Mouse (Mus musculus) midbrain, embryonic 11.5 days (tissue): ENCODE results near the gene Zfp683. TPM values are rescaled to one million over a fixed set of nuclear protein-coding genes. Genes with fewer than 3 reads are reported as not detected.
A peak's percentile ranks its signal among the peaks of the same experiment; 100 is the strongest.

Experiments used
- ATAC-seq: fragments of 200-750 bp; cut with Nextera tagmentation; 2 replicates; pipeline ENCODE4 v1.8.0; 2017; ENCODE audit warnings: moderate TSS enrichment, moderate library complexity; ENCODE audit not compliant: low FRiP score
- DNase-seq: peaks from one replicate; pipeline ENCODE4 v3.0.0; 2015; ENCODE audit warnings: low spot score; ENCODE audit errors: missing footprints
- H3K27ac ChIP-seq: fragments of 300-500 bp; sonication (generic); 2 replicates; pipeline ENCODE4 v1.5.1; 2014; ENCODE audit warnings: low read depth, low read length
- H3K27me3 ChIP-seq: fragments of 300-500 bp; sonication (generic); 2 replicates; pipeline ENCODE4 v1.6.1; 2014; ENCODE audit warnings: mild to moderate bottlenecking, low read length, moderate library complexity, mixed read lengths; ENCODE audit not compliant: control insufficient read depth, insufficient read depth
- H3K36me3 ChIP-seq: fragments of 300-500 bp; sonication (generic); 2 replicates; pipeline ENCODE4 v1.6.1; 2014; ENCODE audit warnings: mild to moderate bottlenecking, low read length, moderate library complexity, mixed read lengths; ENCODE audit not compliant: control insufficient read depth, insufficient read depth
- H3K4me1 ChIP-seq: fragments of 300-500 bp; sonication (generic); 2 replicates; pipeline ENCODE4 v1.6.1; 2014; ENCODE audit warnings: low read length; ENCODE audit not compliant: control insufficient read depth, insufficient read depth
- H3K4me2 ChIP-seq: fragments of 300-500 bp; sonication (generic); 2 replicates; pipeline ENCODE4 v1.6.1; 2014; ENCODE audit warnings: mild to moderate bottlenecking, moderate library complexity
- H3K4me3 ChIP-seq: fragments of 300-500 bp; sonication (generic); 2 replicates; pipeline ENCODE4 v1.5.1; 2014; ENCODE audit warnings: low read depth, low read length
- H3K9ac ChIP-seq: fragments of 300-500 bp; sonication (generic); 2 replicates; pipeline ENCODE4 v1.6.1; 2014; ENCODE audit warnings: low read length
- H3K9me3 ChIP-seq: fragments of 300-500 bp; sonication (generic); 2 replicates; pipeline ENCODE4 v1.6.1; 2016; ENCODE audit warnings: low read length; ENCODE audit not compliant: control insufficient read depth
- WGBS: fragments of 180-500 bp; shearing (Covaris S2); extraction: QIAGEN DNeasy Blood & Tissue Kit; methylation state at CpG from one replicate; pipeline ENCODE4 v1.1.7; 2014; 5-methylcytosine and 5-hydroxymethylcytosine counted together
- polyA plus RNA-seq: library from polyadenylated mRNA; unstranded; fragments of >200 nt; fragmentation: Nextera tagmentation; extraction: Ambion mirVana; gene quantifications from 2 replicates; pipeline ENCODE4 v1.2.1, GENCODE M21; 2014

Gene Zfp683
- not detected in 2 replicates for polyA plus RNA-seq

DNA sequence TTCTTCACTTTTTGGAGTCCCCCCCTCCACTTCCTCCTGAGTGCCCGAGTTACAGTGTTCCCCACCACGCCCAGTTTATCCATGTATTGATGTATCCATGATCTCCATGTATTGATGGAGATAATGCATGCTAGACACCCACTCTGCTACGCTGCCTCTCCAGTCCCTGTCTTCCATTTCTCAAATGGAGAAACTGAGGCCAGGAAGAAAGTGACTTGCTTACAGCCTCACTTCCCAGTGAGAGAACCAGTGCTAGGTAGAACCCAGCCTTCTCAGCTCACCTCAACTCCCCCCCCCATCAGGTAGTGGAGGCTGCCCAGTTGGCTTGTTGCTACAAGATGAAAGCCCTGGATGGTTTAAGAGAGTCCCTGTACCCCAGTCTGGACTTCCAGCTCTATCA is at the start of gene Zfp683:
Gene Zfp683, plus strand, starts transcription at position 301 of the 400 bp plus-strand sequence.
- no peak within 1 kb of the TSS for H3K9ac ChIP-seq
- no peak for DNase-seq
- no peaks in the 10 kb centered on the region for H3K27me3 ChIP-seq
- WGBS: 84% methylated on average over 3 of the region's 3 CpGs
- no peaks in the 10 kb centered on the region for H3K36me3 ChIP-seq
- H3K4me3 ChIP-seq: no peak within 1 kb of the TSS
- no peak for ATAC-seq
- no peaks in the 10 kb centered on the region for H3K4me1 ChIP-seq
- no peak within 1 kb of the TSS for H3K27ac ChIP-seq
- no peaks in the 10 kb centered on the region for H3K9me3 ChIP-seq
- no peak within 1 kb of the TSS for H3K4me2 ChIP-seq

DNA sequence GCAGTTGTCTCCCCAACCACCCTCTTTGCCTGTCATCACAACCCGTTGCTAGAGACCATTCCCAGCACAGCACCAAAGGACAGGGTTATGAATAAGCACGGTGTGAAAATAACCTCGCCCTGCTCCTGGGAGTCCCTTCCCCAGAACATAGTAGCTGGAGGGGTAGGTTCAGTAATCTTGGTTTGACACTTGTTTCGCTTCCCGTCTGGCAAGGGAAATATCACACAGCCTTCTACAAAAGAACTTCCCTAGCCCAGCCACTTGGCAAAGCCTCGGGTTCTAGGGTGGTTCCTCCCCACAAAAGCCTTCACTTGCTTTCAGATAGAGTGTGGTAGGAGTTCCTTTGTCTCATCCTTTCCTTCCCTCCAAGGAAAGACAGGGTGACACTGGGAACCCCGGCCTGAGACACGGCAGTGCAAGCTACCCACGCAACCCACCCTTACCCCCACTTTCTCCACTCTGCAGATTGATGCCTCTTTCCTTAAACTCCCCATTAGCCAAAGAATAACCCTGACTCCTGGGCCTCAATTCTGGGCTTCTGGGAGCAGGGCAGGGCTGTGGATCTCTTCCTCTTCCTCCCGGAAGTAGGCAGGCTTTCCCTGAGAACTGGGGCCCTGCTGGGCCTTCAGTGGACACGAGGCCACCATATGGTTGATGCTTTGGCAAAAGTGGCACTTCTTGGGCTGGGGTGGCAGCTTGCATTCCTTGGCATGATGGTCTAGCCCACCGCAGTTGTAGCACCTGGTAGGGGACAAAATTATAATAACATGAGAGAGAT is 47.9 kb upstream of the Zfp683 start:
- peaks cover 6% of the 10 kb centered on the region; the same call in 1 of the 2 replicates for H3K36me3 ChIP-seq
- whole genome bisulfite sequencing: 77% methylated on average over 12 of the region's 12 CpGs
- no peak for ATAC-seq
- H3K27me3 ChIP-seq: no peaks in the 10 kb centered on the region
- H3K9ac ChIP-seq: no peak overlapping the region
- H3K4me1 ChIP-seq: peaks cover 34% of the 10 kb centered on the region
- no peak overlapping the region for H3K4me2 ChIP-seq
- no peak overlapping the region for H3K4me3 ChIP-seq
- H3K9me3 ChIP-seq: no peaks in the 10 kb centered on the region
- no peak overlapping the region for H3K27ac ChIP-seq
- DNase-seq: no peak

DNA sequence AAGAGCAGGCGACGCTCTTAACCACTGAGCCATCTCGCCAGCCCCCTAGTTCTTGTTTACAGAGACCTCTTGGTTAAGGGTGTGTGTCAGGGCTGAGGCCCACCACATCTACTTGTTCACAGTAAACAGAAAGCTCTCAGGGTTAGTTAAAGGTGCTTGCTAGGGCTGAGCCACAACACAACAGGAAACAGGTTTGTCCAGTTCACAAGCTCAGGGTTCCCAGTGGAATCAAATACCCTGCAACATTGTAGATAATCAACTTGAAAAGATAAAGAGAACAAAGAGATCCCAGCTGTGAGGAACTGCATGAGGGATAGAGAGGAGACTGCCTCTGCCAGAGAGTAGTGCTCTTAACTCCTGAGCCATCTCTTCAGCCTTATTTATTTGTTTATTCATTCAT is 46.8 kb upstream of the Zfp683 start:
- Histone ChIP-seq H3K4me2 (no peak overlapping the region), H3K9ac (no peak overlapping the region), H3K4me1 (peaks cover 43% of the 10 kb centered on the region), H3K27ac (no peak overlapping the region), H3K36me3 (peaks cover 6% of the 10 kb centered on the region; the same call in 1 of the 2 replicates), H3K27me3 (no peaks in the 10 kb centered on the region), H3K9me3 (no peaks in the 10 kb centered on the region), H3K4me3 (no peak overlapping the region)
- ATAC-seq (no peak), DNase-seq (no peak)
- WGBS: 90% methylated on average over 3 of the region's 3 CpGs

DNA sequence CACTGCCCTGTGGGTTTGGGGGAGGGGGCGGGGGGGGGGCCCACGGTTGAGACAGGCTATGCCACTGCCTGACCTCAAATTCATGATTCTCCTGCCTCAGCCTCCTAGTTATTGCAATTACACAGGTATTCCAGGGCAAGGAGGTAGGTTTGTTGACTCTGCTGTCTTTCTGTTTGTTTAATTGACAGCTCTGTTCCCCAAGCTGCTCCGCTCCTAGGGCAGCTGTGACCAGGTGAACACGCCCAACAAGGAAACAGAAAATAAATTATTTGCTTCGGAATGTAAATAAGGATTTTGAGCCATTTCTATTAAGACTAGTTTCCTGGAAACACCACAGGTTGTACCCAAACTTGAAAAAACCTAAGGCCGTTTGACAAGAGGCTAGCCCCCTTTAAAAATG is 43.9 kb upstream of the Zfp683 start:
- no peak overlapping the region for H3K4me2 ChIP-seq
- DNase-seq (no peak), ATAC-seq (no peak)
- no peaks in the 10 kb centered on the region for H3K27me3 ChIP-seq
- H3K4me3 ChIP-seq: no peak overlapping the region
- H3K27ac ChIP-seq: no peak overlapping the region
- H3K9me3 ChIP-seq: no peaks in the 10 kb centered on the region
- H3K4me1 ChIP-seq: peaks cover 40% of the 10 kb centered on the region
- H3K9ac ChIP-seq: no peak overlapping the region
- peaks cover 6% of the 10 kb centered on the region; the same call in 1 of the 2 replicates for H3K36me3 ChIP-seq
- 68% methylated on average over 6 of the region's 6 CpGs for WGBS

DNA sequence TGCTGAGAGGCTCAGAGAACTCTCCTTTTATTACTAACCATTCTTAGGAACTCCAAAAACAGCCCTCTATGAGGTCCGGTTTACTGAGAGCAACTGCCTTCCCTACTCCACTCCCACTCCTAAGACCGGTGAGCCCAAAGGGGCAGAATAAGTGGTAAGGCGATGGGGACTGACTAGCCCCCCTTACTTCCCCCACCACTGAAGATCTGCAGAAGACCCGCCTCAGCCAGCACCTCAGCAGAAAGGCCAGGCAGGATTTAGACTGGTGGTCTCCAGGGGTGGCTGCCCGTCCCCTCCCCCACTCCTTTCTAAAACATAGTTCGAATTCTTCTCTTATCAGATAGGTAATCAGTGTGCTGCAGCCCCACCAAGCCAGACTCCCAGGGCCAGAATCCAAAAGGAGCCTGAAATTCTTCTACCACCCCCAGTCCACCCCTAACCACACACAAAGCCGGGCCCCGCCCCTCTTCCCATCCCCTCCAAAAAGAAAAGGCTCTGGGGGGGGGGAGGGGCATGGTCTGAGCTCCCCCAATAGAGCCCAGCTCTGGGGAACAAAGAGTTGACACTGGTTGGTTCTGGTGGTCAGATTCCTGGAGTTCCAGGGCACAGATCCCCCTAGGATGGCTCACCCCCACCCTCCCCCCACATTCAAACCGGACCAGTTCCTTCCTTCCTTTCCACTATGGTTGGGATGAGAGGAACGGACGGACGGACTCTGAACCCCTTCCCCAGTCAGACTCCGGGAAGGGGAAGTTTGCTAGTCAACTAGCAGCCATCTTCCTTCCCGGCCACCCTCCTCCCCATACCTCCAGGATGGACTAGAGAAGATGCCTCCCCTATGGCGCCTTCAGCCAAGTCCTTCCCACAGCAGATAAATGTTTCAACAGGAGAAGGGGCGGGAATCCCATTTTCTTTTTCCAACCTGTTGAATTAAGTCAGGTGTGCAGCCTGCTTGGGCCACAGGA is 41.9 kb upstream of the Zfp683 start:
- Histone ChIP-seq H3K9ac (peak overlapping the region; percentile 41), H3K27me3 (no peaks in the 10 kb centered on the region), H3K27ac (peak overlapping the region; percentile 30; the same call in 1 of the 2 replicates), H3K36me3 (no peaks in the 10 kb centered on the region), H3K9me3 (no peaks in the 10 kb centered on the region), H3K4me1 (peaks cover 47% of the 10 kb centered on the region), H3K4me2 (peak overlapping the region; percentile 38), H3K4me3 (0 out of 2 replicates have a peak overlapping the region, but pooled peaks have one; percentile 2)
- WGBS: 3% methylated on average over 15 of the region's 16 CpGs
- DNase-seq (peak; percentile 91), ATAC-seq (peak; percentile 72)

DNA sequence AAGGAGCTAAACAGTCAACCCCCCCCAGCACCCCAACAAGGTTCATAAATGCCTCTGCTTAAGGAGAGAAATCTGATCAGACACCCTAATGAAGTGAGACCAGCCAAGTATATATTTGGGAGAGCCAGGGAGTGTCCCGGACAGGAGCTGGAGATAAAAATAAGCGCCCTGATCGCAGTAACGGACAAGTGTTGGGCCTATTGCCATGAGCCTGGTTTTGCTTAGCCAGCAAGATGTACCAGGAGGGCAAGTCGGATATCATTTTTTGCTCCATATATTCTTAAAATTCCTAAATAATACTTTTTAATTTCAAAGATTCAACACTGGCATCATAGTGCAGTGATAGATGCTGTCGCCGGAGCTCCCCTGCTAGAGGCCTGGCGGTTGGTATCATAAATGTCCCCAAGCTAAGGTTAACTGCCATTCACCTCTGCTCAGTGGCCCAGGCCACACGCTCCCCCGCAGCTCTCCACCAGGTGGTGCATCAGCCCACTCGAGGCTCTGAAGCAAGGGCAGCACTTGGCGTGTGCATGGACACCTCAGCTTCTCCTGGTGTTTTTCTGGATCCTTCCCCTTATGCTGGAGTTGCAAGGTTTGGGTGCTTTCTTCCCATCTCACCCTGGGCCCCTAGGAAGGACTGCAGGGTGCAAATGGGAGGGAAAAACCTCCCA is 40.6 kb upstream of the Zfp683 start:
- Histone ChIP-seq H3K9ac (no peak overlapping the region; the same call in 1 of the 2 replicates), H3K36me3 (no peaks in the 10 kb centered on the region), H3K9me3 (no peaks in the 10 kb centered on the region), H3K4me1 (peaks cover 59% of the 10 kb centered on the region), H3K27me3 (no peaks in the 10 kb centered on the region), H3K4me3 (no peak overlapping the region), H3K27ac (no peak overlapping the region), H3K4me2 (no peak overlapping the region)
- peak; percentile 36; the same call in 1 of the 2 replicates for ATAC-seq
- WGBS: 40% methylated on average over 12 of the region's 12 CpGs
- peak; percentile 90 for DNase-seq

DNA sequence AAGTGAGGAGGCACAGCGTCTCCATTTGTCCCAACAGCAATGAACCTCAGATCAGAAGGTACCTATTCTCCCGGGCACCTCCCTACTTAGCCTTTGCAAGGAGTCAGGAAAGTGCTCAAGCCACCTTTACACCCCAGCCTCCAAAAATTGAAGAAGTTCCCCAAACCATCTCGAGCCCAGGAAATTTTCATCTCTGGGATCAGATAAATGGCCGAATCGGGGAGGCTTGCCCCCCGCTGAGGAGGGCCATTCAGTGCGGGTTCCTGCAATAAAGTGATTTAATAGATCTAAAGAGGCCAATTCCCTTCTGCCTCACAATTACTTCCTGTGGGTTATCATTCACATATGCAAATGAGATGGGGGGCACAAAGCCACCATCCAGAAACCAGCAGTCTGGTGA is 37.4 kb upstream of the Zfp683 start:
- peak; percentile 89 for DNase-seq
- H3K27ac ChIP-seq: peak overlapping the region; percentile 52; the same call in 1 of the 2 replicates

DNA sequence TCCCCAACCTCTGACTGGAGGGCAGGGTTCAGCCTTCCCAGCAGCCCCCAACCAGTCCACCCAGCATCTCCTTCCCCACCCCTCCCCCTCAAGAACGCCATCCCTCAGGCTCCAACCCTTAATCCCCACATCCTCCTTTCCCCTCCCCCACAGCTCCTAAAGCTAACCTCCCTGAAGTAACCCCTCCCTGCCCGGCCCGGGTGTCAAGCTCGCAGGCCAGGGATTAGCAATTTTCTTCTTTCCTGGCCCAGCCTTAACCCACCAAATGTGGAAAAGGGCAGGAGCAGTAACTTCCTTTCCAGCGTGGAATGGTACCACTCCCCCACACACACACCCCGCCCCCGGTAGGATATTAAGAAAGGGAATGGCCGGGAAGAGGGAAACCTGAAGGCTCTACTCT is 36.9 kb upstream of the Zfp683 start:
- Histone ChIP-seq H3K9ac (peak overlapping the region; percentile 71), H3K4me2 (peak overlapping the region; percentile 80), H3K4me3 (peak overlapping the region; percentile 61), H3K36me3 (no peaks in the 10 kb centered on the region), H3K9me3 (no peaks in the 10 kb centered on the region), H3K27ac (peak overlapping the region; percentile 83), H3K4me1 (peaks cover 68% of the 10 kb centered on the region), H3K27me3 (no peaks in the 10 kb centered on the region)
- DNase-seq (peak; percentile 95), ATAC-seq (no peak)
- 2% methylated on average over 8 of the region's 8 CpGs for WGBS

More for the DNA sequence above, 37.4 kb upstream of the Zfp683 start:
- H3K36me3 ChIP-seq: no peaks in the 10 kb centered on the region
- H3K27me3 ChIP-seq: no peaks in the 10 kb centered on the region
- no peaks in the 10 kb centered on the region for H3K9me3 ChIP-seq
- H3K4me3 ChIP-seq: peak overlapping the region; percentile 61
- 3% methylated on average over 7 of the region's 7 CpGs for WGBS
- ATAC-seq: no peak
- H3K9ac ChIP-seq: peak overlapping the region; percentile 71
- H3K4me1 ChIP-seq: peaks cover 73% of the 10 kb centered on the region
- H3K4me2 ChIP-seq: peak overlapping the region; percentile 80
